Mouse (Mus musculus) Patski (cell line): ENCODE data around the gene Syngr3. TPM values are rescaled to one million over a fixed set of nuclear protein-coding genes. Genes with fewer than 3 reads are reported as not detected.
"Not testable (repeated sequence)": the region's sequence is repeated elsewhere in the genome, so short reads cannot be mapped to it uniquely, and the experiment has no call there.

Experiments
- ATAC-seq: fragments of 100-300 bp; one replicate; pipeline ENCODE4 v1.8.0; 2021
- CTCF ChIA-PET: fragments of 350-600 bp; sonication (Branson Sonifier 250); formaldehyde crosslinking; loops from one replicate; lab custom pipeline; 2022; ENCODE audit warnings: inconsistent platforms; lab: Charles Lee
- POLR2A ChIA-PET: fragments of 350-600 bp; sonication (Branson Sonifier 250); formaldehyde crosslinking; loops from one replicate; lab custom pipeline; 2022; ENCODE audit warnings: antibody characterized with exemption, inconsistent platforms; lab: Charles Lee
- DNase-seq: peaks from one replicate; pipeline ENCODE4 v3.0.0-alpha.2; 2011; ENCODE audit warnings: low read depth, low spot score
- H3K27me3 ChIP-seq: fragments of 371-371 bp; one replicate; pipeline ENCODE4 v1.5.1; 2021
- CTCF ChIP-seq: fragments of 100-300 bp; IDR thresholded peaks from one replicate; pipeline ENCODE4 v1.5.1; 2021
- in situ Hi-C: fragments of 300-500 bp; cut with MboI; formaldehyde crosslinking; loops from 3 replicates; pipeline ENCODE4 v1.11.1; 2018; ENCODE audit warnings: low pct_unique_long_range_greater_than_20kb, mixed read lengths
- polyA plus RNA-seq: library from polyadenylated mRNA; unstranded; gene quantifications from one replicate; pipeline ENCODE4 v1.2.3, GENCODE M21; 2021

Syngr3 gene
- polyA plus RNA-seq, 1 experiment from 2014 or later = 2.7 TPM

DNA sequence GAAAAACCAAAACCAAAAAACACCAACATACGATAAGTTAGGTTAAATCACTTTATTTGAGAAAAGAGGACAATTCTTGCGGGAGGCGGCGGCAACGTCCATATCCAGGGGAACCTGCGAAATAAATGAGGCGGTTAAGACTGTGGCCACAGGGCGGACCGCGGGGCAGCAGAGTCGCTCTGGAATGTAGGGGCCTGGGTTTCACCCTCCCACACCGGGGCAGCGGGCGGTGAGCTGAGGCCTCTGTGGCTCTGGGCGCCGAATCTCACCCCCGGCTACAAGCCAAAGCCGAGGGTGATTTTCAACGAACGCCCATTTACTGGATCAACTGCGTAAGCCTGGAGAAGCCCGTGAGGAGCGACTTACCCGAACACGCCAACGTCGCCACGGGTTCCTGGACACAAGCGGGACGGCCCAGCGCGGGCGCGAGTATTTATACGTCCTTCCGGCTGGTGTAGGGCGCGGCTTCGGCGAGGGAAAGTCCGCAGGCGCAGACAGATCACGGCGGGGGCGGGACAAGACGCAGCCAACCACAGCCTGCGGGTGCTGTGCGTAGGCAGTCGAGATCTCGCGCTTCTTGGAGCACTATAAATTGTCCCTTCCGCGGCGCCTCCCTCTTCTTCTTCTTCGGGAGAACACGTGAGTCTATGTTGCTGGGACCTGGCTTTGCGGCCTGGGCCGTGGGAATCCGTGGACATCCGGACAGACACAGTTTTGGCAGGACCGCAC is 29.9 kb upstream of the Syngr3 start:
- H3K27me3 ChIP-seq = no peaks in the 10 kb centered on the region
- POLR2A ChIA-PET = interaction anchor here (0.8 kb wide), 1 partner anchor 19 kb away, joined by 7 read pairs; no protein-coding TSS in a partner anchor
- peak; percentile 80 for ATAC-seq
- CTCF ChIA-PET = no interaction called here
- in situ Hi-C loops = loop anchor here (5.0 kb wide), 1 partner anchor 1823 kb away; no protein-coding TSS in a partner anchor
- TF ChIP-seq CTCF = no peak
- peak; percentile 91 for DNase-seq

DNA sequence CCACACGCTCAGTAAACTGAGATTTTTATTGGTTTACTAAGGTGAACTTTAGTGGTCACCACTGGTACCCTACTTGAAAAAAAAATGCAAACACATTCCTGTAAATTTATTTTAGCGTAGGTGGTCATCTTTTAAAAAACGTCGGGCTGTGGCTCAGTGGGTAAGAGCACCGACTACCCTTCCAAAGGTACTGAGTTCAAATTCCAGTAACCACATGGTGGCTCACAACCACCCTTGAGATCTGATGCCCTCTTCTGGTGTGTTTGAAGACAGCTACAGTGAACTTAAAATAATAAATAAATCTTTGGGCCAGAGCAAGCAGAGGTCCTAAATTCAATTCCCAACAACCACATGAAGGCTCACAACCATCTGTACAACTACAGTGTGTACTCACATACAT is 29.2 kb upstream of the Syngr3 start:
- POLR2A ChIA-PET = interaction anchor here (0.8 kb wide), 1 partner anchor 18 kb away, joined by 7 read pairs; no protein-coding TSS in a partner anchor
- H3K27me3 ChIP-seq, in situ Hi-C loops, DNase-seq, CTCF ChIA-PET, ATAC-seq: not testable (repeated sequence)

DNA sequence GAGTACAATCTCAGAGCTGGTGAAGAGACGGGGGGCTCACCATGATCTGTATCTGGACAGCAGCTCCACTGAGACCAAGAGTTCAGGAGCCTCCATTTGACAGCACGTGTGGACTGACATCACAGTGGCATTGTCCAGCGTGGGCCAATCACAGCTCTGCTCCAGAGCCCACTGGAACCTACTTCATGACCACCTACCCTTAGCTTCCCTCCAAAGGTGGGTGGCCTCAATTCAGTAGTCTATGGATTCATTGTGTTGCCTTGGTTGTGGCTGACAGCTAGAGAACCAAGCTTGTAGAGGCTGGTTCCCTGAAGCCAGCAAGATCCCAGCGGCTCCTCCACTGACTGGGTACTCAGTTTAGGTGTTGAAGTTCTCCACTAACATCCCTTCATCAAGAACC is 28.2 kb upstream of the Syngr3 start, which contains the start of the genes Rnf151 and Rps2:
Gene Rnf151, minus strand, starts transcription at position 121 of the 400 bp plus-strand sequence.
Gene Rps2, plus strand, starts transcription at position 174 of the 400 bp plus-strand sequence.
- in situ Hi-C loops = no loop called here
- ATAC-seq = no peak
- CTCF ChIA-PET = no interaction called here
- no peak for DNase-seq
- TF ChIP-seq CTCF = no peak
- POLR2A ChIA-PET = no interaction called here
- no peaks in the 10 kb centered on the region for H3K27me3 ChIP-seq

GRCm38 (mm10) chr17:24716166-24716682 is 26.5 kb upstream of the Syngr3 start:
- in situ Hi-C loops = no loop called here
- ATAC-seq (no peak), DNase-seq (no peak)
- no peak for TF ChIP-seq CTCF
- CTCF ChIA-PET = interaction anchor here (1.0 kb wide), 1 partner anchor 243 kb away, joined by 3 read pairs; no protein-coding TSS in a partner anchor
- H3K27me3 ChIP-seq = no peaks in the 10 kb centered on the region
- POLR2A ChIA-PET = no interaction called here

DNA sequence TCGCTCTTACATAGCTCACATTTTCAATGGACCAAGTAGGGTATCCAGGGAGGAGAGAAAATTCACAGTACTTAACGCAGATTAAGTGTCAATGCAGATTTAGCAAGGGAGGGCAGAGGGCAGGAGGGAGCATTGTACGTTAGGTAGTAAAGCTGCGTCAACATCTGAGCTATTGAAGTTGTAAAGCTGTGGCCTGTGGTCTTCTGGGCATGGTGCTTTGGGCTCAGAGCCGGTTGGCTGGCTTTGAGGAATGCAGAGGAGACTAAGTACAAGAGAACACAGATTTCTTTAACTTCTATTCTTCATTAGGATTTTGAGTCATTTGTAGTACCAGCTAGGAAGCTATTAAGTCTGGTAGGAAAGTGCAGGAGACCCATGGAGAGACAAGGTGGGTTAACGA is 25.8 kb upstream of the Syngr3 start:
- no peak for DNase-seq
- CTCF ChIA-PET = interaction anchor here (1.0 kb wide), 1 partner anchor 243 kb away, joined by 3 read pairs; no protein-coding TSS in a partner anchor
- no peaks in the 10 kb centered on the region for H3K27me3 ChIP-seq
- in situ Hi-C loops = no loop called here
- no peak for TF ChIP-seq CTCF
- ATAC-seq = no peak
- POLR2A ChIA-PET = interaction anchor here (1.0 kb wide), 1 partner anchor 12 kb away, joined by 3 read pairs; the partner anchor contains the start of gene Rpl3l

GRCm38 (mm10) chr17:24708646-24709045 is 18.9 kb upstream of the Syngr3 start:
- DNase-seq (no peak), ATAC-seq (no peak)
- CTCF ChIA-PET = interaction anchor here (1.4 kb wide), 1 partner anchor 18 kb away, joined by 3 read pairs; no protein-coding TSS in a partner anchor

GRCm38 (mm10) chr17:24707801-24708425 is 18.2 kb upstream of the Syngr3 start:
- DNase-seq (no peak), ATAC-seq (no peak)
- POLR2A ChIA-PET = interaction anchor here (0.9 to 2.3 kb wide), 3 partner anchors 10 to 38 kb away, joined by 3 to 11 read pairs (median 4); partner anchors contain the start of gene Zfp598
- no peaks in the 10 kb centered on the region for H3K27me3 ChIP-seq
- in situ Hi-C loops = no loop called here
- no peak for TF ChIP-seq CTCF
- CTCF ChIA-PET = interaction anchor here (1.0 to 1.4 kb wide), 2 partner anchors 17 to 79 kb away, joined by 3 read pairs; no protein-coding TSS in a partner anchor

More at GRCm38 (mm10) chr17:24708646-24709045, 18.9 kb upstream of the Syngr3 start:
- no peaks in the 10 kb centered on the region for H3K27me3 ChIP-seq
- POLR2A ChIA-PET = no interaction called here
- in situ Hi-C loops = no loop called here
- no peak for TF ChIP-seq CTCF

- TF ChIP-seq CTCF = no peak
- POLR2A ChIA-PET = interaction anchor here (0.5 to 2.3 kb wide), 5 partner anchors 10 to 37 kb away, joined by 3 to 11 read pairs (median 3); partner anchors contain the start of gene Zfp598
- DNase-seq (peak; percentile 71), ATAC-seq (peak; percentile 42)
- in situ Hi-C loops = no loop called here
- no peaks in the 10 kb centered on the region for H3K27me3 ChIP-seq
- CTCF ChIA-PET = interaction anchor here (1.0 to 2.1 kb wide), 2 partner anchors 36 to 79 kb away, joined by 3 to 4 read pairs; no protein-coding TSS in a partner anchor
Measured at GRCm38 (mm10) chr17:24706982-24707800, 17.4 kb upstream of the Syngr3 start, which contains the start of gene Tbl3. Tbl3 (minus strand) TSS chr17:24707660.

DNA sequence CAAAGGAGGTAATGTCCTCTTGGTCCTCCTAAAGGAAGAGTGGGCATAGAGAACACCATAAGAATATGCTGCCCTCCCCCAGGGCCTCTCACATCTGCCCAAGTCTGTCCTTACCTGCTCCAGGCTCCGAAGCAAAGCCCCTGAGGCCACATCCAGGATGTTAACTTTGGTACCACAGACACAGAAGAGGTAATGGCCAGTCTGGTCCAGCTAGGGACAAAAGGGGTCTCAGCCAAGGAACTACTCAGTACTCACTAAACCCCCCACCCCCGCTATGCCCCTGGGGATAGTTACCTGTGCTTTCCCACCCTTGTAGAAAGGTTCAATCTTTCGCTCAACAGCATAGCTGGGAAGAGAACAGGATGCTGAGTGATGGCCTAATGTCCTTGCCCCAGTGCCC is 16.1 kb upstream of the Syngr3 start:
- ATAC-seq = no peak
- ChIA-PET CTCF (interaction anchor here (1.0 to 2.1 kb wide), 2 partner anchors 15 to 34 kb away, joined by 3 to 4 read pairs; no protein-coding TSS in a partner anchor), POLR2A (interaction anchor here (2.3 kb wide), 1 partner anchor 8 kb away, joined by 11 read pairs; no protein-coding TSS in a partner anchor)
- no peak for DNase-seq
- no peaks in the 10 kb centered on the region for H3K27me3 ChIP-seq
- no peak for TF ChIP-seq CTCF
- in situ Hi-C loops = no loop called here
